Mouse (Mus musculus) lung, postnatal 0 days (tissue): ENCODE measurements around the gene Syde1.

Experiments used
- CTCF ChIP-seq: IDR thresholded peaks from 2 replicates; pipeline ENCODE4 v1.5.1; 2016; ENCODE audit warnings: antibody characterized with exemption, mild to moderate bottlenecking
- EP300 ChIP-seq: IDR thresholded peaks from 2 replicates; pipeline ENCODE4 v1.6.1; 2016; ENCODE audit warnings: antibody characterized with exemption, mild to moderate bottlenecking, control low read depth

- peak; percentile 62 for TF ChIP-seq CTCF
- no peak for TF ChIP-seq EP300
These were observed 50.8 kb downstream of the Syde1 start for GRCm38 (mm10) chr10:78540943-78541342.
